Mouse (Mus musculus) adrenal gland, postnatal 25 days (tissue): ENCODE data around the gene Slc38a4. TPM values are rescaled to one million over a fixed set of nuclear protein-coding genes. Genes with fewer than 3 reads are reported as not detected.

Experiments
- DNase-seq: peaks from one replicate; pipeline ENCODE4 v3.0.0; 2021; ENCODE audit warnings: mixed read lengths
- total RNA-seq: library from RNA; stranded (reverse); gene quantifications from 2 replicates; pipeline ENCODE4 v1.2.3, GENCODE M21; 2021

Gene Slc38a4
- total RNA-seq, 1 experiment from 2014 or later: 5.6 TPM

DNA sequence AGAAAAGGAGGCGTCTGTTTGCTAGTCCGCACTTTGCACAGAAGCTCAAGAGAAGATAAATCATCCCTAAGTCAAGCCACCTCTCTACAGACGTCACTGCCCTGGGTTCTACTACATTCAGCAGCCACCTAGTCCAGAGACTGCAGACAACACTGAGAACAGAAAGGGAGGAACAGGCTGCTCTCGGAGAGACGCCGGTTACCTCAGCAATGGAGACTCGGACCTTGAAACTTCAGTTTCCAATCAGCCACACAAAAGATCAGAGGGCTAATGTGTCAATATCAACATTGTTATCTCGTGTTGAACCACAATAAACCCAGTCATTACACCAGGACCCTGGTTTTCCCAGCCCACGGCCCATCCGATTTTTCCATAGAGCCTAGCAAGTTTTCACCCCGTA is 36.4 kb downstream of the Slc38a4 start:
- no peak for DNase-seq

- no peak for DNase-seq
Measured at GRCm38 (mm10) chr15:97017195-97017594, 38.6 kb downstream of the Slc38a4 start.

DNA sequence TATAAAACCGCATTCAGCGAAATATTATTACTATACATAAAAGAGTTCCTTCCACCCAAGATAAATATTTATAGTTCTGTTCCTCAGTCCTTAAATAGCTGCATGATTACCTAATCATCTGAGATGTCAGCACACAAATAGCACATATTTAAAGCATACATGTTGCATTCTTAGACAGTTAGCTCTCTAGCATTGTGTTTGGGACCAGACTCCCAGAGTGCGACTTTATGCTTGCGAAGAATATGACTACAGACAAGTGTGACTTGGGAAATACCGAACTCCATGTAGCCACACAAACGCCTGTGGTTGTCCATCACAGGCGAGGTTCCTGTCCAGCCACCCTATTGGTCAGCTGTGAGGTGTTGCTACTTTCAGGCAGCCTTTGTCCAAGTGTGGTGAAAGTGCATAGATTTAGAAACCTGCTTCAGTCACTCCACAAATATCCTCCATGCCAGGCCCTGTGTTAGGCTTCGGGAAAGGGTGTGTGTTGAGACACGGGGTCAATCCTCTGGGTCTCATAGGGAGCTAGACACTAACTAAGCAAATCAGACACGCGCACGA is 40.6 kb downstream of the Slc38a4 start:
- DNase-seq: no peak

DNA sequence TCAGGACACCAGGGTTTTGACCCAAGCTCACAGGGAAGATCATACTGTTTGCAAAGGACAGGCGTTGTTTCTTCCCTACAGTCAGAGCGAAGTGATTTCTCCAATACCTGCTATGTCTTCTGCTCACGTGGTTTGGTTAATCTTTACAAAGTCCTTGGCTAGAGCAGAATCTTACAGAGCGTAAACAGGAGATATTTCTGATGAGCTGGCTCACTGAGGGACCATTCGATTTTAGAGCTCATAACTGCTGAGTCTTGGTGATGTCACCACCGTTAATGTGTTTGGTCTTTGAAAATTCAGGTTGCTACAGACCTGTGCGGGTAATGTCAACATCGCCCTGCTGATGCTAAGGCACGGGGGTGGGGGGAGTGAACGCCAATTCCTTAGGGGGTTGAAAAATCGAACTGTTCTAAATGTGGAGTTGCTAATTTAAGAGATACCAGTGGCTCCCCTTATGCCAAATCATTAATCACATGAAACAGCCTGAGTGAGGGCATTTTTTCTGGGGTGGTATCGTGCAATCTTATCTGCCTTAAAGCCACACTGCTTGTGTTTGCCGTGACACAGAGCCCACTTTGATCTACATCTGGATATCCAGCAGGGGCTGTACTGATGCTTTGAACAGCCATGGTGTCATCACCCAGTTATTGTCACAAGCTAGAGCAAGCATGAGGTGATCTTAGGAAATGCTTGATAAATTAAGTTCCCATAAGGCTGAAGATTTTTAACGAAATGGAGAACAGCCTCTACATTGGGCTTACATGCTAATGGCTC is 44.0 kb downstream of the Slc38a4 start:
- no peak for DNase-seq

DNA sequence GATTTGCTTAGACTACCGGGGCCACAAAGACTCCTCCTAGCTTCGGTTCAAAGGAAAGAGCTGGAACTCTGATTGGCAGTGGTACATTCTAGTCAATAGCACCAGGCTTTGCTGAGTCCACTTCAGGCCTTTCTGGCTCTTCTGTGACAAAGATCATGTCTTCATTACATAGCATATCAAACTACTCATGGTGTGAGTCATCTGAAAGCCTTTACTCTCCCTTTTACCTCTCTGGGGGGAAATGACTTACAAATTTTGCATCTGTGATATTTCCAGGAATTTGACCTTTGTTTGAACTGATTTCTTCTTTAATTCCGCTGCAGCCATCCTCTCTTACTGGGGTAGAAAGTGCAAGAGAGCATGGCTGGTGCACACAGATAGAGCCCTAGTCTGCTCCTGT is 46.5 kb downstream of the Slc38a4 start:
- no peak for DNase-seq

GRCm38 (mm10) chr15:97005631-97006234 is 50.0 kb downstream of the Slc38a4 start:
- DNase-seq: no peak

DNA sequence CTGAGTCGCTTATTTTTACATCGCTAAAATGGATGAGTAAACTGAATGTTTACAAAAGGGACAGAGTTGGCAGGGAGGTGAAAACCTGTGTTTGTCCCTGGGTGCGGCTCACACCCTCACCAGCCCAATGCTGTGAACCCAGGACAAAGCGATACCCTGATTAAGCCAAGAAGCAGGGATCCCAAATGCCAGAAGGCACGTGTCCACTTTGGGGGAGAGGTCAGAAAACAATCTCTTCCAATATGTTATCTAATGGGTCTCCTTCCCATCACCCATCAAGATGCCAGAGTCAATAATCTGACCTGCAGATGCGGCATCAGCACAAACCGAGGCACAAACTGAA is 51.3 kb downstream of the Slc38a4 start:
- no peak for DNase-seq

DNA sequence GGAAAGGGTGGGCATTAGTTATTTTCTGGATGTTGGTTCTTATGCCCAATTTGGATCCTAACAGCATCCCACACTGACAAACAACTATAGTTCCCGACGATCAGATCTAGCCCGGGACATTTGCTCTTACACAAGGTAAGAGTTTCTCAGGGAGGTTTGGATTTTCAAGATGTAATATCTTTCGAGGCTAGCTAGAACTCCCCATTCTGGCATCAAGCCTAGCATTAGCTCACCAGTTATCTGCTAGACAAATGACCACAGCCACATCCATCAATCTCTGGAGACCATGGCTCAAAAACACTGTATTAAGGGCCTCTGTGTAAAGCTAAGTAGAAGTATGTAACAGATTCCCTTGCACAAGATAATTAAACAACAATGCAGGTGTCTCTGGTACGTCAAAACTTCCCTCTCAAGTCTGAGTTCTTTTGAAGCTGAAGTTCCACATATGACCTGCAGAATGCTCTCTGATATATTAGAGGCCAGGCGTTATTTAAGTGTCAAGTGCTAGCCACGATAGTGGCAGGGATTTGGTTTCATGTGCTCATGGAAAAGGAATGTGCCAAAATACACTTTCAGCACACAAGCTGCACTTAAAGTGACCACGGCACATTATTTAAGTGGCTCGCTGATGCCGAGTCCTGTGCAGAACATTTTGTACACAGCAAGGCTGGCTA is 51.8 kb downstream of the Slc38a4 start:
- no peak for DNase-seq

- no peak for DNase-seq
Measured at GRCm38 (mm10) chr15:97003186-97003585, 52.6 kb downstream of the Slc38a4 start.

GRCm38 (mm10) chr15:97002752-97003151 is 53.0 kb downstream of the Slc38a4 start:
- DNase-seq: no peak

DNA sequence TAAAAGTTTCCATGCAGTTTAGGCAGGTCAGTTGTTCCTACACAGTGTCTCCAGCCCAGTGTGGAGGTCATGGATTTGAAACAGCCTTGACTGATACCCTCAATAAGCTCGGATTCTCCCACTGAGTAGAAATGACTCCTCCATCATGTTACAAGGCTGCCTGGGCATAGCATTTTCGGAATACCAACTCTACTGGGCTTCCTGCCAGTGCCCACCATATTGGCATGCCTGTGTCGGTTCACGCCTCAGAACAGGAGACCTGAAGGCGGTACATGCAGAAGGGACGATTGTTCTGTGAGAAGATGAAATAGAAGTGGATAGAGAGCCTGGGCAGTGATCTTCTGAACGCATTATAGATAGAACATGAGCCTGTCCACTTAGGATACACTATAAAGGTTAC is 53.9 kb downstream of the Slc38a4 start:
- no peak for DNase-seq

GRCm38 (mm10) chr15:97001416-97001815 is 54.3 kb downstream of the Slc38a4 start:
- DNase-seq: no peak

- no peak for DNase-seq
Measured at GRCm38 (mm10) chr15:97000319-97001251, 55.2 kb downstream of the Slc38a4 start.

- no peak for DNase-seq
Measured at GRCm38 (mm10) chr15:96999401-96999800, 56.4 kb downstream of the Slc38a4 start.

DNA sequence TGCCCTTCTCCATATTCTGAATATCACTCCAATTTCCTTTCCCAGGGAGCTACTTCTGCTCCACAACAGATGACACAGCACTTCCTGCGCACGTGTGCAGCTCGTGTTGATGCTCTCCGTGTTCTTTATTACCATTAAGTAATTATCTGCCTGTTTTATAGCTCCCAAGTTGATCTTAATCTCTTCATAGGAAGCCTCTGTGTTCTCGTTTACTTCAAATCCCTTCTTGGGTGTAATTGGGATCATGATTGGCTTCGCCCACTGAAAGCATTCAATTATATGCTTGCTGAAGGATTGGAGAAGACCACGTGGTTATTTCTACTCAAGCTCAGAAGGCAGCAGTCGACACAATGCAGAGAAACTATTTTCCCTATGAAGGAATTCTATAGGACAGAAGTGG is 70.1 kb downstream of the Slc38a4 start:
- no peak for DNase-seq

DNA sequence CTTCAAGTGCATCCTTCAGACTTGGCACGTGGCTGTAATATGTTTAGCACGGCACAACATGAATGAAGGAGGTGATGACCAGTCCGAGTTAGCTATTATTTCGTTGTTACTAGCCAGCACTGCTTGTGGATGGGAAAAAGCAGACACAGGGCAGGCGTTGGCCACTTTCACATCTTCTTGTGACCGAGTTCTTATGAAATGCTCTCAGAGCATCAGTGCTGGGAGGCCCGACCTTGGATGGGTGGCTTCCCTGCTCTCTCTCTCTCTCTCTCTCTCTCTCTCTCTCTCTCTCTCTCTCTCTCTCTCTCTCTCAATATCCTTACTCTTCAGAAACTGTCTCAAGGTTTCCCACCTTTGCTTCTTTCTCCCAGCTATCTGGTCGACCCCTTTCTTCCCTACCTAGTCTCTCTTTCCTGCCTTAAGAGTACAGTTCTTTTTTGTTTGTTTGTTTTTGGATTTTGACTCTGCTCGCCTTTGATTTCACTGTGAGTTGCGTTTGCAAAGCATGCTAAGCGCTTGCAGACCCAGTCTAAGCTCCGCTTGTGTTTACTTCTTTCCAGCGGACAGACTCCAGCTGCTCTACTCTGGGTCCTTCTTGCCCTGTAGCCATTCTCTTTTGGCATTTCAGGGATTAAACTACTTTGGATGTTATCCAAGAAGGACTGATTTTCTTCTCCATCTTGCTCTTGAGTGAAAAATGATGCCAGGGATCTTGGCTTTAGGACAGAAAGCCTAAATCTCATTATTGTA is 72.0 kb downstream of the Slc38a4 start:
- no peak for DNase-seq

GRCm38 (mm10) chr15:96975125-96975524 is 80.6 kb downstream of the Slc38a4 start:
- DNase-seq: no peak

- no peak for DNase-seq
Measured at GRCm38 (mm10) chr15:96974131-96974530, 81.6 kb downstream of the Slc38a4 start.

DNA sequence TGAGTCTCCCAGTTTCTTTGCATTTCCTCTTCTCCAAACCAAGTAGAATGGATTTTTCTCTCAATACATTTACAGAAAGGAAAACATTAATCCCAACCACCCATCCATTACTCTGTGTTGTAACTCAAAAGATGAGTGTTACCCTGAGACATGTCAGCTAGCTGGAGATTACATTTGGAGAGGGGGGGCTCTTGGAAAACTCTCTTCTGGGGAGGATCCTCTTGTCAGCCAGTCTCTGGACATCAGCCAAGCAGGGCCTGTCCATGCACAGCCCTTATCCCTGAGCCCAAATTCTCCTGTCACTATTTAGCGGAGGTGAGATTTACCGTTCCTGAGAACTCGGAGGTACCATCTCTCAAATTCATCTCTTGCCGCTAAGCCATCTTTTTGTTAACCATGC is 82.4 kb downstream of the Slc38a4 start:
- DNase-seq: no peak

DNA sequence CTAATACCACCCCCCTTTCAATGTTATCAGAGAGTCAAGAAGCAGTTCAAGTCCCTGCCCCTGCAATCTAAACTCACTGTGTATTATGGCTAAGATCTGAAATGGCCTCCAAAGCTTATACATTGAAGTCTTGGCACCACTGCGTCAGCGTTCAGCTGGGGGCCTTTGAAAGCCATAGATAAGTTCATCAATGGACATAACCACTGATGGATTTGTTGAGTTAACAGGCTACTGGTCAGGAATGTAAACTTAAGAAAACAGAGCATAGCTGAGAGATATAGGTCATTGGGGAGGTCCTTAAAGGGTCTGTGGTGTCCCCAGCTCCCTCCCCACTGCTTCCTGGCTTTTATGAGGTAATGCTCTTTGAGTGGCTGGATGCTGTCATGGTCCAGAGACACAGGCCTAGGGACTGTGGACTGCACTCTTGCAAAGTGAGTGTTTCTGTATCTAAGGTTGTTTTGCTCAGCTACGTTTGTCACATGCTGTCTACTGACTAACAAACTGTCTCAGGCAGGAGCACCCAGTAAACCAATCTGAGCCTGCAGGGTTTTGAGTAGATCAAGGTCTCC is 83.0 kb downstream of the Slc38a4 start:
- no peak for DNase-seq

DNA sequence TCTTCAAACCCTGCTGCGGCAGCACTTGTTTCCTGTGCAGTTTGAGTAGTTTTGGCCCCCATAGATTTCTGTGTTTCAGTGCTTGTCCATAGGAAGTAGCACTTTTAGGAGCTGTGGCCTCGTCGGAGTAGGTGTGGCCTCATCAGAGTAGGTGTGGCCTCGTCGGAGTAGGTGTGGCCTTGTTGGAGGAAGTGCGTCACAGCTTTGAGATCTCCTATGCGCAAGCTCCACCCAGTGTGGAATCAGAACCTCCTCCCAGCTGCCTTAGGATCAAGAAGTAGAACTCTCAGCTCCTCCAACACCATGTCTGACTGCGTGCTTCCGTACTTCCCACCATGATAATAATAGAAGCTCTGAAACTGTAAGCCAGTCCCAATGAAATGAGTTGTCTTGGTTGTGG is 83.8 kb downstream of the Slc38a4 start:
- DNase-seq: no peak
